Mouse (Mus musculus) heart, embryonic 16.5 days (tissue): ENCODE data around the gene Pygo2. TPM values are rescaled to one million over a fixed set of nuclear protein-coding genes. Genes with fewer than 3 reads are reported as not detected.
"Not testable (repeated sequence)": the region's sequence is repeated elsewhere in the genome, so short reads cannot be mapped to it uniquely, and the experiment has no call there.

Experiments
- ATAC-seq: fragments of 200-750 bp; cut with Nextera tagmentation; replicated peaks from 2 replicates; pipeline ENCODE4 v1.8.0; 2017; ENCODE audit warnings: moderate number of reproducible peaks; ENCODE audit not compliant: insufficient read depth, low FRiP score; ENCODE audit errors: extremely low read depth
- H3K27ac ChIP-seq: fragments of 300-500 bp; sonication (generic); 2 replicates; pipeline ENCODE4 v1.5.1; 2014; ENCODE audit warnings: mild to moderate bottlenecking, low read length, control low read depth, moderate library complexity
- H3K27me3 ChIP-seq: fragments of 300-500 bp; sonication (generic); 2 replicates; pipeline ENCODE4 v1.6.1; 2014; ENCODE audit warnings: low read length, mixed read lengths; ENCODE audit not compliant: control insufficient read depth, insufficient read depth
- H3K36me3 ChIP-seq: fragments of 300-500 bp; sonication (generic); 2 replicates; pipeline ENCODE4 v1.6.1; 2014; ENCODE audit not compliant: control insufficient read depth, insufficient read depth
- H3K4me1 ChIP-seq: fragments of 300-500 bp; sonication (generic); 2 replicates; pipeline ENCODE4 v1.6.1; 2014; ENCODE audit warnings: low read length, mixed read lengths; ENCODE audit not compliant: control insufficient read depth, insufficient read depth
- H3K4me2 ChIP-seq: fragments of 300-500 bp; sonication (generic); 2 replicates; pipeline ENCODE4 v1.6.1; 2014; ENCODE audit warnings: low read depth, mild to moderate bottlenecking, control low read depth, low read length
- H3K4me3 ChIP-seq: fragments of 300-500 bp; sonication (generic); 2 replicates; pipeline ENCODE4 v1.5.1; 2014; ENCODE audit warnings: mild to moderate bottlenecking, control low read depth, low read length
- H3K9ac ChIP-seq: fragments of 300-500 bp; sonication (generic); 2 replicates; pipeline ENCODE4 v1.6.1; 2014; ENCODE audit warnings: low read length, control low read depth
- H3K9me3 ChIP-seq: fragments of 300-500 bp; sonication (generic); replicated peaks from 2 replicates; pipeline ENCODE4 v1.6.1; 2016; ENCODE audit warnings: low read length; ENCODE audit not compliant: control insufficient read depth
- WGBS: fragments of 180-500 bp; shearing (Covaris S2); extraction: QIAGEN DNeasy Blood & Tissue Kit; methylation state at CpG from one replicate; pipeline ENCODE4 v1.1.7; 2014; 5-methylcytosine and 5-hydroxymethylcytosine counted together
- polyA plus RNA-seq: library from polyadenylated mRNA; unstranded; fragments of >200 nt; fragmentation: Nextera tagmentation; extraction: Ambion mirVana; gene quantifications from 2 replicates; pipeline ENCODE4 v1.2.1, GENCODE M21; 2015

The Pygo2 gene
- polyA plus RNA-seq, 1 experiment from 2014 or later = 21.8 TPM

DNA sequence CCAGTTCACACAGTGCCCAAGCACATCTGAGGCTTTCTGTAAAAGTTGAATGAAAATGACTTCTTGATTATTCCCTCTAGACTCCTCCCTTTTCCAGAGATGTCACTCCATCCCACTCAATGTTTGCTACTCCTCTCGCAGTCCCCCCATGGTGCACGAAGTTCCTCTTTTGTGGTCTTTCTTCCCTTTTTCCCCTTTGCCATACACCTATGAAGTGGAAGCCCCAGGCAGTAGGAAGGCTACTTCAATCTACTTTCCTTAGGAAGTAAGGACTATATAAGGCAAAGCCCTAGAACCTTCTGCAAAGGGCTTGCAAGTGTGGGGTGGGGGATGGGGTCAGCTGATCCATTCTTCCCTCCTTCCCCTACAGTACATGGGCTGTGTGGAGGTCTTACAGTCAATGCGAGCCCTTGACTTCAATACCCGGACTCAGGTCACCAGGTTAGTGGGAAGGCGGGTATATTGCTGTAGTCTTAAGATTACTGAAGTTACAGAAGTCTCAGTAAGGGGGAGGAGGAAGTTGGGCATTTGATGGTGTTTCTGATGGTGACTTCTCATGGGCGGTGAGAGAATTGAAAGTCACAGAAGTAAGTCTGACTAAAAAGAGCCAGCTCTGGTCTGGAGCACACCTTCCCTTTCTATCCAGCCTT lies 7.3 kb upstream of the Pygo2 start:
- Histone ChIP-seq H3K27me3 (no peaks in the 10 kb centered on the region), H3K4me2 (peak overlapping the region; percentile 85), H3K9me3 (no peaks in the 10 kb centered on the region), H3K9ac (peak overlapping the region; percentile 72), H3K36me3 (peaks cover 23% of the 10 kb centered on the region), H3K4me3 (peak overlapping the region; percentile 56), H3K4me1 (peaks cover 25% of the 10 kb centered on the region), H3K27ac (no peak overlapping the region)
- no peak for ATAC-seq
- WGBS = 61% methylated on average over 6 of the region's 6 CpGs

DNA sequence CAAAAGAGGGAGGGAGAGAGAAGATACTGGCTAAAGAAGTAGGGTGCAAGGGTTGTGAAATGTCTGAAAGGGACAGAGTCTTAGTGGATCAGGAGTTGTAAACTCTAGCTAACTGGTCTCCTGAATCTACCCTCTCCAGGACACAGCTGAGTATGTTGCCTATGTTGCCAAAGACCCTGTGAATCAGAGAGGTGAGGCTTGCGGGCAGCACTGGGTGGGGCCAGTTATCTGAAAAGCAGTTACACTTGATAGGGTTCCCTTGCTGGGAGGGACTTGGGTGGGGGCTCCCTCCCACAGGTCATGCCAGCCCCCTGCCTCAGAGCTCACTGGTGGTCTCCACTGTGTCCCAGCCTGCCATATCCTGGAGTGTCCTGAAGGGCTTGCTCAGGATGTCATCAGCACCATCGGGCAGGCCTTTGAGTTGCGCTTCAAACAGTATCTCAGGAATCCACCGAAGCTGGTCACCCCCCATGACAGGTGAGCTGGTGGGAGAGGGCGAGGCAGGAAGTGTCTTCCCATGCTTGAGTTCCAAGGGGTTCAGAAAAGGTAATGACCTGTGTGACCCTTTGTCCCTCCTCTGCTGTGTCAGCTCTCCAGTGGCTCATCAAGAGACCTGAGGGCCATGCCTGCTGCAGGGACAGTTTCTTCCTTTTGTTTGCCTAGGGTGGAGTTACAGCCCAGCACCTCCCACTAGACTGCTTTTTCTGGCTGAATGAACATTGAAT lies 5.4 kb upstream of the Pygo2 start:
- H3K27me3 ChIP-seq = no peaks in the 10 kb centered on the region
- H3K4me1 ChIP-seq = peaks cover 25% of the 10 kb centered on the region
- H3K36me3 ChIP-seq = peaks cover 28% of the 10 kb centered on the region
- no peaks in the 10 kb centered on the region for H3K9me3 ChIP-seq
- no peak overlapping the region for H3K9ac ChIP-seq
- H3K4me3 ChIP-seq = no peak overlapping the region
- no peak for ATAC-seq
- WGBS = 87% methylated on average over 5 of the region's 5 CpGs
- H3K4me2 ChIP-seq = no peak overlapping the region
- no peak overlapping the region for H3K27ac ChIP-seq

DNA sequence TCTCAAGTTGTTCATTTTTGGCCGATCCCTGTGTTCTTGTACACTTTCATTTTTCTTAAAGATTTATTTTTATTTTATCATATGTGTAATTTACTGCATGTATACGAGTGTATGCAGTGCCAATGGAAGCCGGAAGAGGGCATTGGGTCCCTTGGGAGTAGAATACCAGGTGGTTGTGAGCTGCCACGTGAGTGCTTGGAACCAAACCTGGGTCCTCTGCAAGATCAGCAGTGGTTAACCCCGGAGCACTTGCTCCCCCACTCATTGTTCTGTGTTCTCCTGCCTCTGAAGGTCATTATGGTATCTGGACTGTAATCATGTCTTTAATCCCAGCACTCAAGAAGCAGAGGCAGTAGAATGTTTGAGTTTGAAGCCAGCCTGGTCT lies 4.9 kb upstream of the Pygo2 start:
- peaks cover 28% of the 10 kb centered on the region for H3K36me3 ChIP-seq
- no peaks in the 10 kb centered on the region for H3K27me3 ChIP-seq
- no peak overlapping the region for H3K4me2 ChIP-seq
- no peak overlapping the region for H3K9ac ChIP-seq
- 77% methylated on average over 5 of the region's 5 CpGs for WGBS
- no peak overlapping the region for H3K27ac ChIP-seq
- H3K9me3 ChIP-seq = no peaks in the 10 kb centered on the region
- H3K4me1 ChIP-seq = peaks cover 22% of the 10 kb centered on the region
- H3K4me3 ChIP-seq = no peak overlapping the region
- ATAC-seq = no peak

DNA sequence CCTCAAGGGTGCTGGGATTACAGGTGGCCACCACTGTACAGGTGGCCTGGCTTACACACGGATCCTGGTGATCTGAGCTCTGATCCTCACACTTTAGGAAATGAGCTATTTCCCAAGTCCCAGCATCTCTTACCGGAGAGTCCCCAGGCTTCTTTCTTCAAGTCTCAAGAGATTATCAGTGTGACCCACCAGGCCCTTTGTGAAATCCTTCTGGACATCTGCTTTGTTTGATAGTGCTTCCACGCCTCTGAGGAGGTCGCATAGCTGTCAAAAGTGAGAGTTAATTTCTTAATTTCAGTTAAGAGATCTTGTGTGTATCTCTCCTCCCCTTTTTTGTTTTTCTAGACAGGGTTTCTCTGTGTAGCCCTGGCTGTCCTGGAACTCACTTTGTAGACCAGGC lies 4.1 kb upstream of the Pygo2 start:
- H3K36me3 ChIP-seq = peaks cover 28% of the 10 kb centered on the region
- H3K9me3 ChIP-seq = no peaks in the 10 kb centered on the region
- no peak overlapping the region for H3K4me3 ChIP-seq
- ATAC-seq = no peak
- no peak overlapping the region for H3K27ac ChIP-seq
- WGBS = 79% methylated on average over 4 of the region's 4 CpGs
- no peak overlapping the region for H3K9ac ChIP-seq
- peaks cover 17% of the 10 kb centered on the region for H3K4me1 ChIP-seq
- H3K4me2 ChIP-seq = no peak overlapping the region
- H3K27me3 ChIP-seq = no peaks in the 10 kb centered on the region

DNA sequence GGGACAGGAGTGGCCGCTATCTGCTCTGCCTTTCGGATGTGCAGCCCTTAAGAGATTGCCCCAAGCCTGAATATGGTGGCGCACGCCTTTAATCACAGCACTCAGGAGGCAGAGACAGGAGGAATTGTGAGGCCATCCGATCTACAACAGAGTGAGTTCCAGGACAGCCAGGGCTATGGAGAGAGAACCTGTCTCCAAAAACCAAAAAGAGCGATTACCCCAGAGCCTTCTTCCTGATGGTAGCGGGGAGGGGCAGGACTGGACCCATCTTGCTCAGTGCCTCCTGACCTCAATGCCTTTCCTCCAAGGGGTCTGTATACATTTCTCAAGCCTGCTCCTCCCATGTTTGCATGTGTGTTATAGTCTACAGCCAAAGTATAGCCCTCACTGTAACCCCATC lies 993 bp upstream of the Pygo2 start:
- not testable (repeated sequence) for H3K27ac ChIP-seq, H3K9ac ChIP-seq, H3K4me2 ChIP-seq, H3K4me3 ChIP-seq, H3K9me3 ChIP-seq, H3K4me1 ChIP-seq, ATAC-seq, H3K27me3 ChIP-seq
- WGBS = 86% methylated on average over 7 of the region's 7 CpGs
- peaks cover 42% of the 10 kb centered on the region for H3K36me3 ChIP-seq

DNA sequence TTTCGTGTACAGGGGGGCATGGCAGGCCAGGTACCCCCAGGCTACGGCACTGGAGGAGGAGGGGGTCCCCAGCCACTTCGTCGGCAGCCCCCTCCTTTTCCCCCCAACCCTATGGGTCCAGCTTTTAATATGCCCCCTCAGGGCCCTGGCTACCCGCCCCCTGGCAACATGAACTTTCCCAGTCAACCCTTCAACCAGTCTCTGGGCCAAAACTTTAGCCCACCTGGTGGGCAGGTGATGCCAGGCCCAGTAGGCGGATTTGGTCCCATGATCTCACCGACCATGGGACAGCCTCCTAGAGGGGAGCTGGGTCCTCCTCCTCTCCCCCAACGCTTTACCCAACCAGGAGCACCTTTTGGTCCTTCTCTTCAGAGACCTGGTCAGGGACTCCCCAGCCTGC lies 2.6 kb downstream of the Pygo2 start:
- no peaks in the 10 kb centered on the region for H3K9me3 ChIP-seq
- H3K27ac ChIP-seq = no peak overlapping the region
- no peak for ATAC-seq
- H3K9ac ChIP-seq = no peak overlapping the region
- WGBS = 96% methylated on average over 8 of the region's 8 CpGs
- no peaks in the 10 kb centered on the region for H3K27me3 ChIP-seq
- no peak overlapping the region for H3K4me2 ChIP-seq
- H3K4me1 ChIP-seq = peaks cover 18% of the 10 kb centered on the region
- no peak overlapping the region for H3K4me3 ChIP-seq
- peaks cover 20% of the 10 kb centered on the region for H3K36me3 ChIP-seq

DNA sequence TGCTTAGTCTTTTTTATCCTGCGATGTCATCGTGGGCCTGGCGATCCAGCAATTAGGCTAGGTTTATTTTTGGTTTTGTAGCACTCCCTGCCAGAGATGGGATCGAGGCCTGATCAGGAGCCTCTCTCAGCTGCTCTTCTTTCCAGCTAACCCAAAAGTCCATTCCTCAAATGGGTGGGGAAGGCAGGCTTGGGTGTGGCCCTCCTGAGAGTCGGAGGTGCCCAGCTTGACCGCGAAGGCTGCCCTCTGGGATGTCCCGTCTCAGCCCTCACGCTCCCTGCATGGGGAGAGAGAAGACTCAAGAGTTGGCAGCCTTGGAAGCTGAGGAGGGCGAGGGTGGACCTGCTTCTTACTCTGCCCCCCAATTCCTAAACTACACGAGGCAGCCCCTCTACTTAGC lies 4.5 kb downstream of the Pygo2 start:
- H3K4me2 ChIP-seq = no peak overlapping the region
- WGBS = 75% methylated on average over 11 of the region's 11 CpGs
- H3K27ac ChIP-seq = no peak overlapping the region
- peaks cover 14% of the 10 kb centered on the region for H3K36me3 ChIP-seq
- no peak for ATAC-seq
- H3K4me3 ChIP-seq = no peak overlapping the region
- no peak overlapping the region for H3K9ac ChIP-seq
- H3K9me3 ChIP-seq = no peaks in the 10 kb centered on the region
- no peaks in the 10 kb centered on the region for H3K27me3 ChIP-seq
- peaks cover 18% of the 10 kb centered on the region for H3K4me1 ChIP-seq

DNA sequence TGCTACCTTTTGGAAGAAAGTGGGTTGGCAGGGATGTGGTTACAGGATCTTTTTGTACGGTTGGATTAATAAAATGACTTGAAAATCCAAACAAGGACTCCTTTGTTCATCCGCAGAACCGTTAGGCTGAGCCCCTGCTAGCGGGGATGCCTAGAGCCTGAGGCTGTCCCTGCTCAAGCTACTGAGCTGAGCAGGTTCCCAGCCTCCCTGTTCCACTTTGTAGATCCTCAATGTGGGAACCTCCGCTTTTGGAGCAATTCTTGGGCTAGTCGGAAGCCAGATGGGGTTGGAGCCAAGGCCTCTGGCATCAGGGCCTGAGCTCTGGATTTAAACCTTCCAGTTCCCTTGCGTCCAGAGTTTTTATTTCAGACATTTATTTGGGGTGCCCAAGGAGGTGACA lies 5.0 kb downstream of the Pygo2 start:
- WGBS = 81% methylated on average over 7 of the region's 7 CpGs

More for the DNA sequence above, 5.0 kb downstream of the Pygo2 start:
- H3K4me2 ChIP-seq = no peak overlapping the region
- H3K27ac ChIP-seq = no peak overlapping the region
- H3K4me3 ChIP-seq = no peak overlapping the region
- no peak for ATAC-seq
- H3K9ac ChIP-seq = no peak overlapping the region
- no peaks in the 10 kb centered on the region for H3K9me3 ChIP-seq
- H3K27me3 ChIP-seq = no peaks in the 10 kb centered on the region
- H3K4me1 ChIP-seq = peaks cover 18% of the 10 kb centered on the region
- peaks cover 16% of the 10 kb centered on the region for H3K36me3 ChIP-seq
